Mouse (Mus musculus): ENCODE measurements around the gene Susd1. TPM values are rescaled to one million over a fixed set of nuclear protein-coding genes. Genes with fewer than 3 reads are reported as not detected.
A peak's percentile ranks its signal among the peaks of the same experiment; 100 is the strongest.

Susd1 gene
- total RNA-seq, 2 experiments from 2014 or later: 6.0 to 6.4 TPM

DNA sequence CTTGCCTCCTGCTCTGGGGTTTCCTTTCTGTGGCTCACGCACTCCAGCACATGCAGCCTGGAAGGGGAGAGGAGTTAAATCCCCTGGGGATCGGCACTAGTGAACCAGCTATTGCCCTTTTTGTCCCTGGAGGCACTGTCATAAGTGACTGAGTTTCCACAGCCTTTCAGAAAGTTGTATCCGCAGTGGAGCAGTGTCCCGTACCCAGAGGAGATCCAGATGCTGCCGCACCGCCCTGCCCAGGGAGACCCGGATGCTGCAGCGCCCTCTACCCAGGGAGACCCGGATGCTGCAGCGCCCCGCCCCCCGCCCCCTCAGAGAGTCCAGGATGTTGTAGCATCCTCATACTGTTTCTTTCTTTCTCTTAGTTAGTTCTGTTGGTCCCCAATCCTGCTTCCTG, 56.3 kb downstream of the Susd1 start:
- intact Hi-C loops (cut with DNase I): loop anchor here (5.0 kb wide), 2 partner anchors 165 to 400 kb away; partner anchors contain the start of gene Ptbp3
- DNase-seq: no peak

DNA sequence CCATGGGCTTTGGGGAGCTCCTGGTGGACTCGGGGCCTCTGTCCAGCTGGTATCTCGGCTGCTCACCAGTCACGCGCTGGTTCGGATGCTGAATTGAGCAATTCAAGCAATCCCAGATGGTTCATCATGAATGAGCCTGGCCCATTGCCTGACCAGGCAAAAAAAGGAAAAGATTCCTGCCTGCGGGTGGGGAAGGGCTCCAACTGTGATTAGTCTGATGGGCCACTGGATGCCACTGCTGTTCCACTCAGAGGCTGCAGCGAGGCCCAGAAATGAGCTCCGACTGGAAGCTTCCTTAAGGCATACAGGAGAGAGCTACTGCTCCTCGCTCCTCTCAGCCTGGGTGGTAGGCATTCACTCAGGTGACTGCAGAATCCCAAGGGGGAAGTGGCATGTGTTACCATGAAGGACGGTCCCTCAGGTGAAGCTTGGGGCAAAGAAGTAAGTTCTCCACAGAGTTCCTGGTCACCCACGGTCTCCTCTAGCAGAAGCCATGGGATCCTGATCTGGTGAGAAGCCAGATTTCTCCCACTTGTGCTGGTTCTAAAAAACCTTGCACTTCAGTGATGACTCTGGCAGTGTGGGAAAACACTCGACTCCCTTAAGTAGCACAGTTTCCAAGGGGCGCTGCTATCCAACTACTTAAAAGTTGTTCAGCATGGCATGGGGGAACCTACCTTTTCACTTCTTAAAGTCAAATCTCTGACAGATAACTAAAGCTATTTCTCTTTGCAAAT, 57.3 kb downstream of the Susd1 start:
- peak; percentile 91 for DNase-seq
- intact Hi-C loops (cut with DNase I): loop anchor here (2.0 to 5.0 kb wide), 3 partner anchors 166 to 401 kb away; partner anchors contain the start of gene Ptbp3

DNA sequence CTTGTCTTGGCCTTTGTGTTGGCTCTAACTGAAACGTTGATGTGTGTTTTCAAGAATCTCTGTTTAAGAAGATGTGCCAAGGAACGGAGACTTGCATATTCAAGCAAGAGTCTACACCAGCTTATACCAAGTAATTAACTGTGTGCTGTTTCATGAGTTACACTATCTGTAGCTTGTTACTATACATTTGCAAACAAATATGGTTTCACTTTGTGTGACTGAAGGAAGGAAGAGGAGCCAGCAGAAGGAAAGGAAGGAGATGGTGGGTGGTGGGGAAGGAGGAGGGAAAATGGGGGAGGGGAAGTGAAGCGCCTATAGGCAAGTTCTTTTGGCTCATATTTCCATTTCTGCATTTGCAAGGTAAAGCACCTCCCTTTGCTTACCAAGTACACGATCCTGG, 58.0 kb downstream of the Susd1 start:
- intact Hi-C loops (cut with DNase I): loop anchor here (2.0 to 5.0 kb wide), 3 partner anchors 167 to 402 kb away; partner anchors contain the start of gene Ptbp3
- DNase-seq: no peak

DNA sequence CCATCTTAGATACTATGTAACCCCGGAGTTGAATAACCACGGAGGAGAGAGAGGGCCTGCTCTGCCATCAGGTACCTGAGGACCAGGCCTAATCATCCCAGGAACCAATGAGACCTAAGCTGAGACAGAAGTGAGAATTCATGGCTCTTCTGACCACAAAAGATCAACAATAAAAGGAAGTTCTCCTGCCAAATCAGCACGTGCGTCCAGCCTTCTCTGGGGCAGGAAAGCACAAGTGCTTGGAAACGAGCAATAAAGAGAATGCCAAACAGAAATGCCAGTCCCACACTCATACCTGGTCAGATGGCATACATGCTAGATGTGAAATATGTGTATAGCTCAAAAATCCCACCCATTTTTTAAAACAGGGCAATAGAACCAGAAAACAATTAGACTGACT, 58.6 kb downstream of the Susd1 start:
- DNase-seq: no peak
- intact Hi-C loops (cut with DNase I): loop anchor here (2.0 to 5.0 kb wide), 3 partner anchors 167 to 402 kb away; partner anchors contain the start of gene Ptbp3

DNA sequence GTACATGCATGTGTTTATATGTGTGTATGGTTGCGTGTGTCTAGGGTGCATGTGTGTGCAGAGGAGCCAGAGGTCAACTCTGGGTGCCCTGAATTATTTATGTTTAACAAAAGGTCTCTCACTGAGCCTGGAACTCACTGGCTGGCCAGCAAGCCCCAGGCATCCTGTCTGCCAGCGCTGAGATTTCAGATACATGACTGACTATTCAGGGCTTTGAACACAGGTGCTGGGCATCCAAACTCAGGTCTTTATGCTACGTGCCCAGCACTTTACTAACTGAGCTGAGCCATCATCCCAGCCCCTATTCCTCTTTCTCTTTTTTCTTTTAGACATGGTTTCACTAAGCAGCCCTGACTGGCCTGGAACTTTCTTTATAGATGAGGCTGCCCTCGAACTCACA, 59.8 kb downstream of the Susd1 start:
- DNase-seq: no peak
- intact Hi-C loops (cut with DNase I): no loop called here

DNA sequence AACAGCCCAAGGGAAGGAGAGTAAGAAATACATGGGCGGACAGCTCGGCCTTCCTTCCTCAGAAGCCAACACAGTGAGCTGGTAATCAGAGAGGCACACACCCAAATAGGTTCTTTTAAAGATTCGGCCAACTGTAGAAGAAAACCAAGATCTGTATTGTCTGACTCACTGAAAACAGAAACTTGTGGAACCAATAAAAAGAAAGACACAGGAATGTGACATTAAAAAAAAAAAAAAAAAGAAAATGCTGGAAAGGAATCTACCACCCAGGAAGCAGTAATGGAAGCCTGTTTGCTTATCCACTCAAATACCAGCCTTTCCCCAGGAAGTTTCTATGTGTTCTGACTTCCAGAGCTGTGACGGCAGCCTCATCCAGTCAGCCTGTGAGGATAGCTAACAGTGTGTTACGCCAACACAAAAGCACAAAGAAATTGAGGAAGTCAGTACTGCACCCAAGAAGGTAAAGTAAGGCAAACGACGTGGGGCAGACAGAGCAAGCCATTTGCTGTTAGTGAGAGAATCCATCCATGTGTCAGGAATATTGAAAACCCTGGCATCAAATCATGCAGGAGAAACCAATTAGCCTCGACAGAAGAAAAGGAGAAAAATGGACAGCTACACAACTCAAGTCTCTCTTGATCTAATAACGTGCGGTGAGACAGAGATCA, 64.0 kb downstream of the Susd1 start:
- intact Hi-C loops (cut with DNase I): loop anchor here (5.0 kb wide), 1 partner anchor 178 kb away; no protein-coding TSS in a partner anchor
- no peak for DNase-seq

DNA sequence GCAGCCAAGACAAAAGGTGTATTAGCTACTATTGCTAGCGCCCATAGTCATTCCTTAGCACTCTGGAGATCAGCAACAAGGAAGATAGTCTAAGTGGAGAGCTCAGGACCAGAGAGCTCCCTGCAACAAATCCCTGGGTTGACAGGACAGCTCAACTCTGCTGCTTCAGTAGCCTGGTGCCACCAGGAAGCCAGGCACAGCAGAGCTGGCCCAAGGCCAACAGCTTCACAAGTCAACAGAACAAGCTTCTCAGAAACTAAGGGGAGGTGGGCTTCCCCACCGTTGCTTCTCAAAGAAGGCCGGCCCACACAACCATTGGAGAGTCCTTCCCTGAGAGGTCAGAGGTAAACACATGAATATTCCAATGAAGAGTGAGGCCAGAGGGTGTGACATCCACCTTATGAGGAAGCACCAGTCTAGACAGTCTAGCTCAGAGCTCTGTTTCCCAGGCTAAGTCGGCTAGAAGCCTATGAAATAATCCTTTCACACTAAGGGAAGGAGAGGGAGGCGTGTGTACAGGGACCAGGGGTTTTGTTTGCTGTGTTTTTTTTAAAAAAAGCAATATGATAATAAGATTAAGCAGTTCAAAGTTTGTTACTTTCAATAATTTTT, 65.8 kb downstream of the Susd1 start:
- intact Hi-C loops (cut with DNase I): loop anchor here (5.0 kb wide), 1 partner anchor 180 kb away; no protein-coding TSS in a partner anchor
- DNase-seq: peak; percentile 38

DNA sequence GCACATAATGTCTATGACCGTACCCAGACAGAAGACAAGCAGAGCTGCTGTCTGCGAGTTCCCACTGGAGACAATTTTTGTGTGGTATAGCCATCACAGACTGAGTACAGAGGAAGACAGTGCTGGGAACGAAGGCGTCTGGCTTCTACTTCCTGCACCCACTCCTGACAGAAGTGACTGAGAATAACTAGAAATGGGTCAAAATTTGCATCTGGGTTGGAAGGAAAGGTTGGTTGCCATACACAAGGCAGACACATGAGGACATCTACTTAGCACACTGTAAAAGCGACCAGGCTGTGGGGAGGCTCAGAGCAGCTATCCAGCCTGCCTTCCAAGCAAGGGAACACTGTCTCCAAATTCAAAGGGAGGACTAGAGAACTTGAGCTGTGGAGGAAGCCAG, 66.5 kb downstream of the Susd1 start:
- intact Hi-C loops (cut with DNase I): loop anchor here (5.0 kb wide), 1 partner anchor 180 kb away; no protein-coding TSS in a partner anchor

DNA sequence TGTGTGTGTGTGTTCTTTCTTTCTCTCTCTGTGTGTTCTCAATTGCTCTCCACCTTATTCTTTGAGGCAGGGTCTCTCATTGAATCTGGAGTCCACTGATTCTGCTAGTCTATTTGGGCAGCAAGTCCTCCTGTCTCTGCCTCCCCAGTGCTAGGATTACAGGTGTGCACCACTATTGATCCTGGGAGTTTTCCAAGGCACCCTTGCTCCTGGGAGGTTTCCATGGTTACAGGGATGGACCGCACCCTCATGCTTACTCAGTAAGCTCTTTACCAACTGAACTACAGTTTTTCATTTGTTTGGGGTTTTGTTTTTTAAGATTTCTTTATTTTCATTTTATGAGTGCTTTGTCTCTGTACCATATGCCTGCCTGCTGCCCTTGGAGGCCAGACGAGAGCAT, 68.5 kb downstream of the Susd1 start:
- intact Hi-C loops (cut with DNase I): loop anchor here (5.0 to 10.0 kb wide), 2 partner anchors 182 to 405 kb away; no protein-coding TSS in a partner anchor
- no peak for DNase-seq

More for the DNA sequence above, 66.5 kb downstream of the Susd1 start:
- no peak for DNase-seq

DNA sequence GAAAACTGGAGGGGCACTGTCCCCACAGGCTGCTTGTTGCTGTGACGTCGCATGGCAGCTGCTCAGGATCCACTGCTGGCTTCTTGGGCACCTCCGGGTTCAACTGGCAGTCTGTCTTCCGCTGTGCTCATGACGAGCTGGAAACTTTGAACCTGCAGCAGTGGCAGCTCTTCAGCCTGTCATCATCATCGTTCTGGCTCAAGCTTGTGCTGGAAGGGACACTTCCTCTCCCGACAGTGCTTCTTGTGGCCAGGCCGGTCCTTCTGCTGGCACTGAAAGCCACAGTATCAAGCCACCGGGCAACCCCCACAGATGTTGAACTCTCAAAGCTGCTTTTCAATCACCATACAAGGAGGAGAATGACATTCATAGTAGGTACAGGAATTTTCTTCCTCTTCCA, 70.3 kb downstream of the Susd1 start:
- no peak for DNase-seq
- intact Hi-C loops (cut with DNase I): loop anchor here (10.0 kb wide), 1 partner anchor 407 kb away; no protein-coding TSS in a partner anchor

DNA sequence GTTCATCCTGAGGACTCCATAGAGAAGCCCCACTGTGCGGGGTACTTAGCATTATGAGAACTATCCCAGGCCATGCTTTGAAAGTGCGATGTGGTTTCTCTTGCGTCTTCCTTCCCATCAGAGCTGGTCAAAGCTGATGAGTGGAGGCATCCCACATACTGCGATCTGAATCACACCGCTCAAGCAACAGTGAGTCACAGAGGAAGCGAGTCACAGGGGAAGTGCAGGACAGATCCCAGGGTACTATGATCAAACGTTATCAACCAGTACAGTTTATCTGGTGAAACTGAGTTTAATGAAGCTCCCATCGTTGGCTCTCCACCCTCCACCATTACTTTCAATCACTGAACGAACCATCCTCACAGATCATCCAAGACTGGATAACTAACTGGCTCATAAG, 72.2 kb downstream of the Susd1 start:
- intact Hi-C loops (cut with DNase I): loop anchor here (10.0 kb wide), 1 partner anchor 409 kb away; no protein-coding TSS in a partner anchor
- no peak for DNase-seq

DNA sequence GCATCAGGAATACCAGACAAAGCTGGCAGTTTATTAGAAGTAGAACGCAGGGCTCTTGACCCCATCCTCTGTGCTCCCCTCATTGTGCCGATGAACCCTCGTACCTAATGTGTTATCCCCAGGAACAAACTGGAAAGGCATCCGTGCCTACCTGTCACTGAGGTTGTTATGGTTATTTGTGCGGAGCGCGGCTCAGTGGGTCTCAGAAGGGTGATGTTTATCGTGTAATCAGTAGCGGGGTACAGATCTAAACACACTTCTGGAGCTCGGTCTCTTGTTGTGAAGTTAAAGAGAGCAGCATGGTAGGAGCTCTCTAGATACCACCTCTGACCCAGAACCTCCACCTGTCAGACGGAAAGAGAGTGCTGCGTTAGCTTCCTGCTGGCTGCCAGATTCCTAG, 72.9 kb downstream of the Susd1 start:
- intact Hi-C loops (cut with DNase I): loop anchor here (10.0 kb wide), 1 partner anchor 409 kb away; no protein-coding TSS in a partner anchor
- DNase-seq: no peak

DNA sequence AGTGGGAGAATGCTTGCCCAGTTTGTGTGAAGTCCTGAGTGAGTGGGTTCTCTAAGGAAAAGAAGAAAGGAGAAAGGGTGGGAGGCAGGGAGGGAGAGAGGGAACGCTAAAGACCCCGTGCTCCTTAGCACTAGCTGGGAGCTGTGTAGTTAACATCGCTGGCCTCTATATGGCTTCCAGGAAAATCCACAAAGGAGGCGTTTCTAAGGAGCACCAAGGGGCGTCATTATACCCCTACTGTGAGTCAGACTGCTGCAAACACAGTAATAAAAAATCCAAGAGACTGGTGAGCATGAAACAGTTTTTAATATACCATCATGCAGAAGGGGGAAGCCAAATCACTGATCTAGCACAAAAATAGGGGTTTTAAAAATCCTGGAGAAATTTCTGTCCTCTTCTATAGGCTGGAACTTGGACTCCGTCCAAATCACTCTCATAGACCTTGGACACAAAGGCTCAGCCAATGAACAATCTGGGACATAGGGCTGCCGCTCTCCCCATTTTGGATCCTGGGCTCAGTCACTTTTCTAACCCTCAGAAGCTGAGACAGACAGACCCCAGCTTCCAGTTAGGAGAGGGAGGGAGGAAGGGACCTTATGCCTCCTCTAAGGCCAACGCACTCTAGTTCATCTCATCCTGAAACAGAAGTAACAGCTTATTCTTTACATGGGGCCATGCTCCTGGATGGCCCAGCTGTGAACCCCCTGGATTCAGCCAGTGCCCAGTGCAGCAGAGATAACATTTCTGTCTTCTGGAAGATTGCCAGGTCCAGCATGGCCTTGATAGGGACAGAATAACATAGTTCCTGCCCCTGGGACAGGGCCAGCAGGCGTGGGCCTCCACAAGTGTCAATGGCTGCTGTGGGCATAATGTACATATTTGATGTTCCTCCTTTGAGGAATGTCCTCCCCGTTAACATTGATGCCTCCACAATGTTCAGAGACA, 73.9 kb downstream of the Susd1 start:
- DNase-seq: no peak
- intact Hi-C loops (cut with DNase I): loop anchor here (10.0 kb wide), 1 partner anchor 410 kb away; no protein-coding TSS in a partner anchor

DNA sequence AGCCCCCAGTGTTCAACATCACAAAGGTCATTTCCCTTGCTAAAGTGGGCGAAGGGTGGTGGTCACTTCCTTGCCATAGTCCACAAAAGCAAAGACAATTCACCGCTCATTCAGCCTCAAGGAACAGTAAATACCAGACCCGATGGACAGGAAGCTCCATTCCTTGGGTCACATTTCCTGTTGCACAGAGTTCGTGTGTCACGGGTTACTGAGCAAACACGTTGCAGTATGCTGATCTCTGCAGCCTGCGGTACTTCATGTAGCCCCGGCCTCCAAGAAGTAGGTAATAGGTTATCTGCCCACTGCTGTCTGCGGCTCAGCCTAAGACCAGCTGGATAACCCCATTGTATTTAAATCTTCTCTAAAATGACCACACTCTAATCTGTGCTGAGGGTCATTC, 75.4 kb downstream of the Susd1 start:
- DNase-seq: no peak
- intact Hi-C loops (cut with DNase I): loop anchor here (10.0 kb wide), 1 partner anchor 412 kb away; no protein-coding TSS in a partner anchor

DNA sequence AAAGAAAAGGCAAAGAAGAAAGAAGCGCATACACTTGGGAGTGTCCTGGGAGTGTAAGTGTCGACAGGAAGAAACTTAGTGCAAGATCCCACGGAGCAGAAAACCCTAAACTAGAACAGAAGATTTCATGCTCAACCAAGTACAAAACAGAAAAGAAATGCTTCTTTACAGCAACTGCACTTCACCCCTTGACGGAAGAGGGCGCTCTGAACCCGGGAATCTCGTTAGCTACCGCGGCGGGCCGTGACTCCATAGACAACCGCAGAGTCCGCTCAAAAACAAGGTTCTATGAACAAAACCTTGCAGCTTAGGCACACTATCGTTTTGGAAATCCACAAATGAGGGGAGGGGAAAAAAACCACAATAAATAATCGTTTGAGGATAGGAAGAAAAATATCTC, 77.7 kb downstream of the Susd1 start:
- intact Hi-C loops (cut with DNase I): loop anchor here (2.0 to 10.0 kb wide), 2 partner anchors 208 to 414 kb away; no protein-coding TSS in a partner anchor
- DNase-seq: peak; percentile 77

DNA sequence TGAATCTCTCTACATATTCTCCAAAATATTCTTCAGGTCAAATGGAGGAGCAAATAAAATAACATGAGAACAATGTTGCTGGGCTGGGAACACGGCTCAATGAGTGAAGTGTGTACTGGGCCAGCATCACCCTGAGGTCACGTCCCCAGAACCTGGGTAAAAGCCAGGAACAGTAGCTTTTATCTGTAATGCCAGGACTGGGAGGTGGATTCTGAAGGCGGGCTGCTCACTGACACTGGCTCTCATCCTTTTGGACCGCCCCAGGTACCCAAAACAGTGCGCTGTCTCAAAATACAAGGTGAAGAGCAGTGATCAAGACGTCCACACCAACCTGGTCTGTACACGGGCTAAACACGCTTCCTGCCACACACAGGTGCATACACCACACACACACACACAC, 78.5 kb downstream of the Susd1 start:
- intact Hi-C loops (cut with DNase I): loop anchor here (2.0 to 10.0 kb wide), 2 partner anchors 209 to 415 kb away; no protein-coding TSS in a partner anchor
- no peak for DNase-seq

DNA sequence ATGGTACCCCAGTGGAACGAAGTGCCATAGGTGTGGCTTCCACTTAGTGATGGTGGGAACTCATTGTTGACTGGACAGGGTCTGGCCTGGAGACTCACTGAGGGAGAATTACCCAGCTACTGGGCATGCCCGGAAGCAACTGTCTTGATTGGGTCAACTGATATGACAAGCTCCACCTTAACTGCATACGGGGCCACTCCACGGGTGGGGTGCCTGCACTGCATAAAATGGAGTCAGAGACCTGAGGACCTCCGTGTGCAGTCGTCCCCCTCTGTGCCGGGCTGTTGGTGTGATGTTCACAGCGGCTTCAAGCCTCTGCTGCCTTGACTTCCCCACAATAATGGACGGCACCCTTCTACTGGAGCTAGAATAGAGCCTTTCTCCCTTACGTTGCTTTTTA, 79.5 kb downstream of the Susd1 start:
- no peak for DNase-seq
- intact Hi-C loops (cut with DNase I): no loop called here

DNA sequence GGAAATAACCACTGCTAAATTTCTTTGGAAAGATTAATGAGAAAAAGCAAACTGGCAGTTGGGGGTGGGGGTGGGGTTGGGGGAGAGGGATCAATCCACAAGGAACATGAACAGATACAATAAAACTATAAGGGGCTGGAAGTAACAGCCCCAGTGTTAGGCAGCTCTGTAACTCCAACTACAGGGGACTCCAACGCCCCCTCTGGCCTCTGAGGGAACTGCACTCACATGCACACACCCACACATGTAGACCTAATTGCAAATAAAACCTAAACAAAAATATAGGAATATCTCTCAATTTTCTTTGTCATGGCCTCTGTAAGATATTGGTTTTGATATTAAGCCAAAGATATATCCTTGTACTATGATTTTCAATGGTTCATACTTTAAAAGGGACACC, 83.0 kb downstream of the Susd1 start:
- intact Hi-C loops (cut with DNase I): no loop called here

DNA sequence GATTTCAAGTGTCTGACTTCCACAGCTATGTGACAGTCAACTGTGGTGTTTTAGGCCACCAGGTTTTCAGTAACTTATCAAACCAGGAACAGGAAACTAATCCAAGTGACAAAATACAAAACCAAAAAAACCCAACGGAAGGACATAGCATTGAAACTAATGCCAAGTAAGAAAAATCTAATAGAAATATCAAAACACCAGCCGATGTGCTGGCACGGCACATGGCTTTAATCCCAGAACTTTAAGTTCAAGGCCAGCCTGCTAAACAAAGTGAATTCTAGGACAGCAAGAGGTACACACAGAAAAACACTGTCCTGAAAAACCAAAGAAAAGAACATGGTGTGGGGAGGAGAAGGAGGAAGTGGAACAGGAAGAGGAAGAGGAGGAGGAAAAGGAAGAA, 83.8 kb downstream of the Susd1 start:
- intact Hi-C loops (cut with DNase I): no loop called here
- DNase-seq: no peak

More for the DNA sequence above, 83.0 kb downstream of the Susd1 start:
- no peak for DNase-seq

DNA sequence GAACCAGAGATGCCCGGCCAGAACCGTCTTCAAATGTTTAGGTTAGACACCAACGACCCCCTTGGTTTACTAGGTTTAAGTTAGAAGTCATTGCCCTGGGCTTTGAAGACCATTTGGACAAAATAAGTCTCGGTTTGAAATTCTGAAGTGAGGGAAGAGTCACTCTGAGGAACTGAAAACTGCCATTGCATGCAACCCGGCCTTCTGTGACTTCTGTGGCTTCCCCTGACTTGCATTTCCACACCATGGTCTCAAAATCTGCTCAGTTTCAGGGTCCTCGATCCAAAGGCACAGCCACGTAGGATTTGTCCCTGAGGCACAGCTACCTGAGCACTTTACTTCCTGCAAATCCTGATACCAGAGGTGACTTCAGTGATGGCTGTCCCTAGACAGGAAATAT, 86.5 kb downstream of the Susd1 start:
- no peak for DNase-seq
- intact Hi-C loops (cut with DNase I): no loop called here

All from left cerebral cortex, postnatal 4 days (tissue).